Mouse (Mus musculus) kidney, embryonic 16.5 days (tissue): ENCODE results near the gene Rad54l2. TPM values are rescaled to one million over a fixed set of nuclear protein-coding genes. Genes with fewer than 3 reads are reported as not detected.

Experiments used
- ATAC-seq: fragments of 200-750 bp; cut with Nextera tagmentation; 2 replicates; pipeline ENCODE4 v1.8.0; 2017; ENCODE audit warnings: moderate TSS enrichment; ENCODE audit not compliant: low FRiP score, low TSS enrichment
- H3K27ac ChIP-seq: fragments of 300-500 bp; sonication (generic); 2 replicates; pipeline ENCODE4 v1.5.1; 2014; ENCODE audit warnings: low read length
- H3K27me3 ChIP-seq: fragments of 300-500 bp; sonication (generic); 2 replicates; pipeline ENCODE4 v1.6.1; 2014; ENCODE audit warnings: low read length, control low read depth, mixed read lengths; ENCODE audit not compliant: insufficient read depth
- H3K36me3 ChIP-seq: fragments of 300-500 bp; sonication (generic); 2 replicates; pipeline ENCODE4 v1.6.1; 2014; ENCODE audit warnings: low read length, control low read depth, mixed read lengths; ENCODE audit not compliant: insufficient read depth
- H3K4me1 ChIP-seq: fragments of 300-500 bp; sonication (generic); 2 replicates; pipeline ENCODE4 v1.6.1; 2014; ENCODE audit warnings: low read length, control low read depth, mixed read lengths; ENCODE audit not compliant: insufficient read depth
- H3K4me2 ChIP-seq: fragments of 300-500 bp; sonication (generic); replicated peaks from 2 replicates; pipeline ENCODE4 v1.6.1; 2014; ENCODE audit warnings: low read depth, low read length
- H3K4me3 ChIP-seq: fragments of 300-500 bp; sonication (generic); 2 replicates; pipeline ENCODE4 v1.5.1; 2014; ENCODE audit warnings: mild to moderate bottlenecking, low read length
- H3K9ac ChIP-seq: fragments of 300-500 bp; sonication (generic); replicated peaks from 2 replicates; pipeline ENCODE4 v1.6.1; 2014; ENCODE audit warnings: low read length
- H3K9me3 ChIP-seq: fragments of 300-500 bp; sonication (generic); 2 replicates; pipeline ENCODE4 v1.6.1; 2016; ENCODE audit warnings: low read length, control low read depth
- WGBS: fragments of 180-500 bp; shearing (Covaris S2); extraction: QIAGEN DNeasy Blood & Tissue Kit; methylation state at CpG from one replicate; pipeline ENCODE4 v1.1.7; 2014; 5-methylcytosine and 5-hydroxymethylcytosine counted together
- polyA plus RNA-seq: library from polyadenylated mRNA; unstranded; fragments of >200 nt; fragmentation: Nextera tagmentation; extraction: Ambion mirVana; gene quantifications from 2 replicates; pipeline ENCODE4 v1.2.1, GENCODE M21; 2015

Gene Rad54l2
- polyA plus RNA-seq, 1 experiment from 2014 or later = 6.7 TPM

- H3K9me3 ChIP-seq = no peaks in the 10 kb centered on the region
- ATAC-seq = peak; percentile 50; the same call in 1 of the 2 replicates
- H3K4me3 ChIP-seq = peak overlapping the region; percentile 94
- peak overlapping the region; percentile 95 for H3K27ac ChIP-seq
- peak overlapping the region; percentile 99 for H3K9ac ChIP-seq
- no peaks in the 10 kb centered on the region for H3K27me3 ChIP-seq
- peaks cover 14% of the 10 kb centered on the region for H3K4me1 ChIP-seq
- peak overlapping the region; percentile 79 for H3K4me2 ChIP-seq
- WGBS = 5% methylated on average over 23 of the region's 23 CpGs
- no peaks in the 10 kb centered on the region for H3K36me3 ChIP-seq
Observed at GRCm38 (mm10) chr9:106787979-106788811, 799 bp downstream of the Rad54l2 start.

- Histone ChIP-seq H3K36me3 (no peaks in the 10 kb centered on the region), H3K4me2 (no peak overlapping the region), H3K4me1 (peaks cover 14% of the 10 kb centered on the region), H3K27ac (no peak overlapping the region), H3K9ac (no peak overlapping the region), H3K4me3 (no peak overlapping the region), H3K27me3 (no peaks in the 10 kb centered on the region), H3K9me3 (no peaks in the 10 kb centered on the region)
- 70% methylated on average over 3 of the region's 3 CpGs for WGBS
- ATAC-seq = no peak
Observed at GRCm38 (mm10) chr9:106785206-106785605, 3.8 kb downstream of the Rad54l2 start.

GRCm38 (mm10) chr9:106783554-106783953, 5.4 kb downstream of the Rad54l2 start:
- WGBS = 94% methylated on average over 2 of the region's 2 CpGs
- ATAC-seq = no peak
- H3K36me3 ChIP-seq = no peaks in the 10 kb centered on the region
- no peaks in the 10 kb centered on the region for H3K27me3 ChIP-seq
- no peak overlapping the region for H3K4me3 ChIP-seq
- no peak overlapping the region for H3K27ac ChIP-seq
- H3K4me1 ChIP-seq = peaks cover 9% of the 10 kb centered on the region
- no peaks in the 10 kb centered on the region for H3K9me3 ChIP-seq
- no peak overlapping the region for H3K9ac ChIP-seq
- no peak overlapping the region for H3K4me2 ChIP-seq

GRCm38 (mm10) chr9:106780086-106780485, 8.9 kb downstream of the Rad54l2 start:
- 86% methylated on average over 3 of the region's 3 CpGs for WGBS
- no peak overlapping the region for H3K4me3 ChIP-seq
- H3K36me3 ChIP-seq = no peaks in the 10 kb centered on the region
- no peak overlapping the region for H3K4me2 ChIP-seq
- H3K27ac ChIP-seq = no peak overlapping the region
- H3K9me3 ChIP-seq = no peaks in the 10 kb centered on the region
- no peaks in the 10 kb centered on the region for H3K27me3 ChIP-seq
- no peak for ATAC-seq
- H3K4me1 ChIP-seq = no peaks in the 10 kb centered on the region
- H3K9ac ChIP-seq = no peak overlapping the region

GRCm38 (mm10) chr9:106778319-106778718, 10.7 kb downstream of the Rad54l2 start:
- Histone ChIP-seq H3K9me3 (no peaks in the 10 kb centered on the region), H3K4me2 (no peak overlapping the region), H3K27me3 (no peaks in the 10 kb centered on the region), H3K36me3 (no peaks in the 10 kb centered on the region), H3K4me3 (no peak overlapping the region), H3K4me1 (no peaks in the 10 kb centered on the region), H3K9ac (no peak overlapping the region), H3K27ac (no peak overlapping the region)
- WGBS = 80% methylated on average over 4 of the region's 4 CpGs
- ATAC-seq = no peak

- 88% methylated on average over 3 of the region's 3 CpGs for WGBS
Observed at GRCm38 (mm10) chr9:106777423-106777822, 11.6 kb downstream of the Rad54l2 start.

DNA sequence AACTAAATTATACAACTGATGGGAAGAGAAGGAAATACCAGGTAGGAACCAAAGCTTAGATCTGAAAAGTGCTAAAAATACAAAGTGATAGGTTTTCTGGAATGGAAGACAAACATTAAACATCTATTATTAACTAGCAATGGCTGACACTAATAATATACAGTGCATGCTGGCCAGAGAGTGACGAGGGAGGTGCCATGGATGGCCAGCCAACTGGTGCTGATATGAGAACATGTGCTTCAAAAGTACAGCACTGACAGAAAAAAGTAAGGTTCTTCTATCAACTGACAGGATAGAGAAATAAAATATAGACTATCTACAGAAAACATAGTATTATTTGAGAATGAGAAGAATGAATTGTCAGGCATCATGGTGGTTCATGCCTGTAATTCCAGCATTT, 12.9 kb downstream of the Rad54l2 start:
- no peak overlapping the region for H3K4me3 ChIP-seq
- 78% methylated on average over 1 of the region's 1 CpGs for WGBS
- no peak for ATAC-seq

More at GRCm38 (mm10) chr9:106777423-106777822, 11.6 kb downstream of the Rad54l2 start:
- Histone ChIP-seq H3K9me3 (no peaks in the 10 kb centered on the region), H3K4me3 (no peak overlapping the region), H3K27me3 (no peaks in the 10 kb centered on the region), H3K27ac (no peak overlapping the region), H3K4me1 (no peaks in the 10 kb centered on the region), H3K4me2 (no peak overlapping the region), H3K36me3 (no peaks in the 10 kb centered on the region), H3K9ac (no peak overlapping the region)
- no peak for ATAC-seq

GRCm38 (mm10) chr9:106771770-106772169, 17.2 kb downstream of the Rad54l2 start:
- H3K4me2 ChIP-seq = no peak overlapping the region
- H3K27ac ChIP-seq = no peak overlapping the region
- H3K4me3 ChIP-seq = no peak overlapping the region
- no peaks in the 10 kb centered on the region for H3K36me3 ChIP-seq
- no peaks in the 10 kb centered on the region for H3K4me1 ChIP-seq
- WGBS = 88% methylated on average over 2 of the region's 2 CpGs
- no peak for ATAC-seq
- H3K27me3 ChIP-seq = no peaks in the 10 kb centered on the region
- H3K9ac ChIP-seq = no peak overlapping the region
- no peaks in the 10 kb centered on the region for H3K9me3 ChIP-seq

More for the DNA sequence above, 12.9 kb downstream of the Rad54l2 start:
- Histone ChIP-seq H3K4me2 (no peak overlapping the region), H3K9me3 (no peaks in the 10 kb centered on the region), H3K36me3 (no peaks in the 10 kb centered on the region), H3K27ac (no peak overlapping the region), H3K9ac (no peak overlapping the region), H3K4me1 (no peaks in the 10 kb centered on the region), H3K27me3 (no peaks in the 10 kb centered on the region)

- Histone ChIP-seq H3K36me3 (no peaks in the 10 kb centered on the region), H3K9ac (no peak overlapping the region), H3K4me2 (no peak overlapping the region), H3K27me3 (no peaks in the 10 kb centered on the region), H3K4me1 (no peaks in the 10 kb centered on the region), H3K9me3 (no peaks in the 10 kb centered on the region), H3K4me3 (no peak overlapping the region), H3K27ac (no peak overlapping the region)
- ATAC-seq = no peak
- WGBS = 80% methylated on average over 3 of the region's 3 CpGs
Observed at GRCm38 (mm10) chr9:106770216-106770615, 18.8 kb downstream of the Rad54l2 start.

GRCm38 (mm10) chr9:106769781-106770180, 19.2 kb downstream of the Rad54l2 start:
- WGBS = 93% methylated on average over 5 of the region's 5 CpGs
- no peaks in the 10 kb centered on the region for H3K9me3 ChIP-seq
- no peaks in the 10 kb centered on the region for H3K4me1 ChIP-seq
- no peak overlapping the region for H3K4me2 ChIP-seq
- H3K27me3 ChIP-seq = no peaks in the 10 kb centered on the region
- no peak overlapping the region for H3K4me3 ChIP-seq
- H3K9ac ChIP-seq = no peak overlapping the region
- H3K36me3 ChIP-seq = no peaks in the 10 kb centered on the region
- no peak overlapping the region for H3K27ac ChIP-seq
- no peak for ATAC-seq
